Mouse (Mus musculus) heart, embryonic 10.5 days (tissue): Measurements from ENCODE around the gene Rnf150. TPM values are rescaled to one million over a fixed set of nuclear protein-coding genes. Genes with fewer than 3 reads are reported as not detected.
A peak's percentile ranks its signal among the peaks of the same experiment; 100 is the strongest.

Experiments used
- DNase-seq: peaks from one replicate; pipeline ENCODE4 v3.0.0-alpha.2; 2017; ENCODE audit warnings: low spot score
- H3K27ac ChIP-seq: fragments of 300-500 bp; sonication (generic); 2 replicates; pipeline ENCODE4 v1.5.1; 2016; ENCODE audit warnings: mild to moderate bottlenecking
- H3K27me3 ChIP-seq: fragments of 300-500 bp; sonication (generic); 2 replicates; pipeline ENCODE4 v1.6.1; 2016; ENCODE audit warnings: mild to moderate bottlenecking; ENCODE audit not compliant: poor library complexity, insufficient read depth, severe bottlenecking
- H3K36me3 ChIP-seq: fragments of 300-500 bp; sonication (generic); 2 replicates; pipeline ENCODE4 v1.6.1; 2016; ENCODE audit warnings: mild to moderate bottlenecking, moderate library complexity
- H3K4me1 ChIP-seq: fragments of 300-500 bp; sonication (generic); 2 replicates; pipeline ENCODE4 v1.6.1; 2016; ENCODE audit warnings: mild to moderate bottlenecking
- H3K4me3 ChIP-seq: fragments of 300-500 bp; sonication (generic); 2 replicates; pipeline ENCODE4 v1.5.1; 2016; ENCODE audit warnings: mild to moderate bottlenecking, moderate library complexity
- H3K9me3 ChIP-seq: fragments of 300-500 bp; sonication (generic); 2 replicates; pipeline ENCODE4 v1.6.1; 2016; ENCODE audit warnings: mild to moderate bottlenecking, moderate library complexity
- WGBS: fragments of 180-500 bp; shearing (Covaris S2); methylation state at CpG from one replicate; pipeline ENCODE4 v1.1.7; 2016; 5-methylcytosine and 5-hydroxymethylcytosine counted together
- polyA plus RNA-seq: library from polyadenylated mRNA; unstranded; fragments of >200 nt; fragmentation: Nextera tagmentation; extraction: Ambion mirVana; gene quantifications from 2 replicates; pipeline ENCODE4 v1.2.1, GENCODE M21; 2016

The Rnf150 gene
- polyA plus RNA-seq, 1 experiment from 2014 or later: 0.80 TPM

- no peak overlapping the region for H3K27ac ChIP-seq
- DNase-seq: no peak
- 66% methylated on average over 7 of the region's 7 CpGs for WGBS
- H3K9me3 ChIP-seq: no peaks in the 10 kb centered on the region
- no peaks in the 10 kb centered on the region for H3K27me3 ChIP-seq
- no peak overlapping the region for H3K4me3 ChIP-seq
- H3K4me1 ChIP-seq: no peaks in the 10 kb centered on the region
- H3K36me3 ChIP-seq: no peaks in the 10 kb centered on the region
Observed at GRCm38 (mm10) chr8:83102957-83103510, 239.9 kb downstream of the Rnf150 start.

- H3K4me1 ChIP-seq: no peaks in the 10 kb centered on the region
- H3K36me3 ChIP-seq: no peaks in the 10 kb centered on the region
- 86% methylated on average over 2 of the region's 2 CpGs for WGBS
- H3K27ac ChIP-seq: no peak overlapping the region
- H3K4me3 ChIP-seq: no peak overlapping the region
- no peaks in the 10 kb centered on the region for H3K9me3 ChIP-seq
- DNase-seq: no peak
- no peaks in the 10 kb centered on the region for H3K27me3 ChIP-seq
Observed at GRCm38 (mm10) chr8:83103968-83104367, 240.8 kb downstream of the Rnf150 start.

GRCm38 (mm10) chr8:83109756-83110155 lies 246.6 kb downstream of the Rnf150 start:
- H3K9me3 ChIP-seq: no peaks in the 10 kb centered on the region
- H3K4me1 ChIP-seq: no peaks in the 10 kb centered on the region
- no peak overlapping the region for H3K4me3 ChIP-seq
- no peaks in the 10 kb centered on the region for H3K27me3 ChIP-seq
- WGBS: 72% methylated on average over 7 of the region's 7 CpGs
- H3K36me3 ChIP-seq: no peaks in the 10 kb centered on the region
- no peak overlapping the region for H3K27ac ChIP-seq
- no peak for DNase-seq

GRCm38 (mm10) chr8:83110177-83110576 lies 247.0 kb downstream of the Rnf150 start:
- 80% methylated on average over 5 of the region's 5 CpGs for WGBS
- no peak for DNase-seq
- Histone ChIP-seq H3K4me1 (no peaks in the 10 kb centered on the region), H3K27me3 (no peaks in the 10 kb centered on the region), H3K36me3 (no peaks in the 10 kb centered on the region), H3K9me3 (no peaks in the 10 kb centered on the region), H3K4me3 (no peak overlapping the region), H3K27ac (no peak overlapping the region)

DNA sequence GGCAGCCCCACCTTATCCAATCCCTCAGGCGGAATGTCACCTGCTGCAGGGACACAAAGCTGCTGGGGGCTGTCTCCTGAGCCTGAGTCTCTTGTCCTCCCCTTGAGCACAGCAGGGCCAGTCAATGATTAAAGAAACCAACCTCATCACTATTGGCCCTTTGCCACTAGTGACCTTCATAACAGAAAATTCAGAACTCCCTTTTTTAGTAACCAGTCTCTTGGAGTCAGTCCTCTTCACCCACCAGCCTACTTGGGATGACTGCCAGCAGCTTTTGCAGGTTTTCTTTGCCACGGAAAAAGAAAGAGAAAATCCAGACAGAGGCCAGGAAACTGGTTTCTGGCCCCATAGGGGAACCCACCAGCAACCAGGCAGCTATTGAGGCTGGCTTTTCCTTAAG lies 271.9 kb downstream of the Rnf150 start:
- H3K9me3 ChIP-seq: no peaks in the 10 kb centered on the region
- 47% methylated on average over 2 of the region's 2 CpGs for WGBS
- no peak overlapping the region for H3K4me3 ChIP-seq
- H3K36me3 ChIP-seq: no peaks in the 10 kb centered on the region
- no peaks in the 10 kb centered on the region for H3K27me3 ChIP-seq
- H3K4me1 ChIP-seq: no peaks in the 10 kb centered on the region
- no peak overlapping the region for H3K27ac ChIP-seq
- DNase-seq: no peak

DNA sequence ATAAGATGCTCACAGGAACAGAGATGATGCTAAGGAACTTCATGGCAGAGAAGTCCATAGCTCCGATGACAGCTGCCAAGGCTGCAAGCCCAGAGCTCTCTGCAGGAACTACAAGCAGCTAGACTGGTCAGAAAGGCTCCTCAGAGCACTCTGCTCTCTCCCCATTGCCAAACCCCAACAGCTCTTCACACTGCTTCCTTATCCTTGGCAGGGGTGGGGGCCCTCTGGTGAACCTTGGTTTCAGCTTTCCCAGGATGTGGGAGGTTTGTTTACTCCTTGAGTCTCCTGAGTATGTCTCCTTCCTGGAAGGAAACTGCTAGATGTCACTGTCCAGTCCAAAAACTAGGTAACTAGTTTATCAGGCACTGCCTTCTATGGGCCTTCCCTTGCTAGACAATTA lies 276.9 kb downstream of the Rnf150 start:
- Histone ChIP-seq H3K27ac (no peak overlapping the region), H3K9me3 (no peaks in the 10 kb centered on the region), H3K4me1 (no peaks in the 10 kb centered on the region; the same call in 1 of the 2 replicates), H3K27me3 (no peaks in the 10 kb centered on the region), H3K36me3 (no peaks in the 10 kb centered on the region), H3K4me3 (no peak overlapping the region)
- DNase-seq: no peak
- WGBS: 76% methylated on average over 1 of the region's 1 CpGs

DNA sequence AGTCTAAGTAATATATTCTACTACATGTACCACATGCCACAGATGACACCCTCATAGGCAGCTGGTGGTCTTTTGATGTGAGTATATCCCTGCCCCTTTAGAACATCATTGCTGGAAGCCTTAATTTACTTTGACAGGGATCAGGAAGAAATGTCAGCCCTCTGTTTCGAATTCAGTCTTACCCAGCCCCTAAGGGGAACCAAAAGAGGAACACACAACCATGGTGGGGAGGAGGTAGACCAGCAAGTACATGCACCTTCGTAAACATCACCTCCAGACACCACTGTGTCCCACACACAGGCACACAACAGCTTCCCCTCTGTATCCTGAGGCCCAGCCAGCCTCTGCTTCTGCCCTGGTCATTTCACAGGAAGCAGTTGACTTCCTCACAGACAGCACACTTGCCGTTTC lies 277.6 kb downstream of the Rnf150 start:
- Histone ChIP-seq H3K36me3 (no peaks in the 10 kb centered on the region), H3K27ac (peak overlapping the region; percentile 47; the same call in 1 of the 2 replicates), H3K4me1 (no peaks in the 10 kb centered on the region; the same call in 1 of the 2 replicates), H3K4me3 (no peak overlapping the region), H3K27me3 (no peaks in the 10 kb centered on the region), H3K9me3 (no peaks in the 10 kb centered on the region)
- 56% methylated on average over 3 of the region's 3 CpGs for WGBS
- DNase-seq: no peak

Other genes starting within 250 kb of the Rnf150 start
- gene Zfp330, start 89.2 kb upstream of the Rnf150 start, polyA plus RNA-seq: 47.9 and 64.4 TPM in 2 replicates